Mouse (Mus musculus): Measurements from ENCODE around the gene Eme1. TPM values are rescaled to one million over a fixed set of nuclear protein-coding genes. Genes with fewer than 3 reads are reported as not detected.

The Eme1 gene
- polyA plus RNA-seq, 1 experiment, result 2.7 TPM

- Histone ChIP-seq H3ac (ENCODE audit: control insufficient read depth, insufficient read length) (no peak overlapping the region), H3K36me3 (ENCODE audit: control insufficient read depth, insufficient read depth) (peaks cover 56% of the 10 kb centered on the region), H3K79me2 (ENCODE audit: control insufficient read depth, insufficient read depth) (peaks cover 41% of the 10 kb centered on the region), H3K4me2 (ENCODE audit: low read depth) (no peak overlapping the region), H3K27me3 (ENCODE audit: control insufficient read depth, insufficient read depth, insufficient read length) (no peaks in the 10 kb centered on the region), H3K4me3 (no peak overlapping the region)
- TF ChIP-seq TCF12 (IDR thresholded peaks at IDR 0.05; ENCODE audit: insufficient read depth, poor library complexity, severe bottlenecking) (no peak), POLR2A (IDR thresholded peaks at IDR 0.05; ENCODE audit: insufficient read length, low read depth) (no peak), MYOD1 (IDR thresholded peaks at IDR 0.05; ENCODE audit: control insufficient read depth in 1 of 3, insufficient read length in 2 of 3, low read depth in 2 of 3) (no peak), MAX (IDR thresholded peaks at IDR 0.05; ENCODE audit: low read depth) (no peak), REST (IDR thresholded peaks at IDR 0.05; ENCODE audit: insufficient read depth, insufficient read length) (no peak), MYOG (IDR thresholded peaks at IDR 0.05; ENCODE audit: control insufficient read depth in 1 of 3, insufficient read depth in 1 of 3, insufficient read length in 2 of 3, low read depth in 2 of 3) (no peak), E2F4 (IDR thresholded peaks at IDR 0.05; ENCODE audit: insufficient read depth) (no peak), POLR2AphosphoS2 (IDR thresholded peaks at IDR 0.05; ENCODE audit: insufficient read length, low read depth) (no peak), USF1 (IDR thresholded peaks at IDR 0.05; ENCODE audit: low read depth) (no peak), CEBPB (IDR thresholded peaks at IDR 0.05; ENCODE audit: insufficient read depth, poor library complexity, severe bottlenecking) (no peak), TCF3 (IDR thresholded peaks at IDR 0.05; ENCODE audit: insufficient read length, low read depth) (no peak), SRF (IDR thresholded peaks at IDR 0.05; ENCODE audit: control insufficient read depth, insufficient read length, low read depth) (no peak)
Observed at GRCm38 (mm10) chr11:94632988-94633387, 20.8 kb downstream of the Eme1 start.

GRCm38 (mm10) chr11:94631969-94632368 lies 21.8 kb downstream of the Eme1 start:
- peaks cover 45% of the 10 kb centered on the region for H3K36me3 ChIP-seq (ENCODE audit: control insufficient read depth, insufficient read depth)
- no peak for TF ChIP-seq TCF12 (IDR thresholded peaks at IDR 0.05; ENCODE audit: insufficient read depth, poor library complexity, severe bottlenecking)
- TF ChIP-seq POLR2A (IDR thresholded peaks at IDR 0.05; ENCODE audit: insufficient read length, low read depth), result no peak
- no peak for TF ChIP-seq SRF (IDR thresholded peaks at IDR 0.05; ENCODE audit: control insufficient read depth, insufficient read length, low read depth)
- no peak for TF ChIP-seq USF1 (IDR thresholded peaks at IDR 0.05; ENCODE audit: low read depth)
- no peak for TF ChIP-seq POLR2AphosphoS2 (IDR thresholded peaks at IDR 0.05; ENCODE audit: insufficient read length, low read depth)
- TF ChIP-seq MYOG (IDR thresholded peaks at IDR 0.05; ENCODE audit: control insufficient read depth in 1 of 3, insufficient read depth in 1 of 3, insufficient read length in 2 of 3, low read depth in 2 of 3), result no peak
- no peak for TF ChIP-seq MYOD1 (IDR thresholded peaks at IDR 0.05; ENCODE audit: control insufficient read depth in 1 of 3, insufficient read length in 2 of 3, low read depth in 2 of 3)
- no peak for TF ChIP-seq MAX (IDR thresholded peaks at IDR 0.05; ENCODE audit: low read depth)
- no peak for TF ChIP-seq E2F4 (IDR thresholded peaks at IDR 0.05; ENCODE audit: insufficient read depth)
- H3ac ChIP-seq (ENCODE audit: control insufficient read depth, insufficient read length), result no peak overlapping the region
- H3K4me3 ChIP-seq, result peak overlapping the region; percentile 93
- peaks cover 41% of the 10 kb centered on the region for H3K79me2 ChIP-seq (ENCODE audit: control insufficient read depth, insufficient read depth)
- no peaks in the 10 kb centered on the region for H3K27me3 ChIP-seq (ENCODE audit: control insufficient read depth, insufficient read depth, insufficient read length)
- no peak overlapping the region for H3K4me2 ChIP-seq (ENCODE audit: low read depth)

- H3K4me2 ChIP-seq (ENCODE audit: low read depth), result peak overlapping the region; percentile 94
- peak; percentile 25 for TF ChIP-seq USF1 (IDR thresholded peaks at IDR 0.05; ENCODE audit: low read depth)
- 0 out of 2 replicates have a peak, but pooled peaks have one; percentile 31 for TF ChIP-seq CEBPB (IDR thresholded peaks at IDR 0.05; ENCODE audit: insufficient read depth, poor library complexity, severe bottlenecking)
- TF ChIP-seq MYOG (IDR thresholded peaks at IDR 0.05; ENCODE audit: control insufficient read depth in 1 of 3, insufficient read depth in 1 of 3, insufficient read length in 2 of 3, low read depth in 2 of 3), result no peak
- no peak for TF ChIP-seq POLR2A (IDR thresholded peaks at IDR 0.05; ENCODE audit: insufficient read length, low read depth)
- no peak for TF ChIP-seq E2F4 (IDR thresholded peaks at IDR 0.05; ENCODE audit: insufficient read depth)
- TF ChIP-seq MAX (IDR thresholded peaks at IDR 0.05; ENCODE audit: low read depth), result no peak
- no peaks in the 10 kb centered on the region for H3K27me3 ChIP-seq (ENCODE audit: control insufficient read depth, insufficient read depth, insufficient read length)
- peaks cover 31% of the 10 kb centered on the region for H3K36me3 ChIP-seq (ENCODE audit: control insufficient read depth, insufficient read depth)
- peaks cover 41% of the 10 kb centered on the region for H3K79me2 ChIP-seq (ENCODE audit: control insufficient read depth, insufficient read depth)
- H3K4me3 ChIP-seq, result peak overlapping the region; percentile 93
- H3ac ChIP-seq (ENCODE audit: control insufficient read depth, insufficient read length), result peak overlapping the region; percentile 84
Observed at GRCm38 (mm10) chr11:94630199-94631011, 23.4 kb downstream of the Eme1 start.

- peak overlapping the region; percentile 94 for H3K4me2 ChIP-seq (ENCODE audit: low read depth)
- H3ac ChIP-seq (ENCODE audit: control insufficient read depth, insufficient read length), result peak overlapping the region; percentile 84
- no peaks in the 10 kb centered on the region for H3K27me3 ChIP-seq (ENCODE audit: control insufficient read depth, insufficient read depth, insufficient read length)
- TF ChIP-seq MYOG (IDR thresholded peaks at IDR 0.05; ENCODE audit: control insufficient read depth in 1 of 3, insufficient read depth in 1 of 3, insufficient read length in 2 of 3, low read depth in 2 of 3) (no peak), USF1 (IDR thresholded peaks at IDR 0.05; ENCODE audit: low read depth) (no peak), REST (IDR thresholded peaks at IDR 0.05; ENCODE audit: insufficient read depth, insufficient read length) (no peak), CEBPB (IDR thresholded peaks at IDR 0.05; ENCODE audit: insufficient read depth, poor library complexity, severe bottlenecking) (no peak), SRF (IDR thresholded peaks at IDR 0.05; ENCODE audit: control insufficient read depth, insufficient read length, low read depth) (no peak), TCF3 (IDR thresholded peaks at IDR 0.05; ENCODE audit: insufficient read length, low read depth) (no peak), POLR2A (IDR thresholded peaks at IDR 0.05; ENCODE audit: insufficient read length, low read depth) (no peak), MAX (IDR thresholded peaks at IDR 0.05; ENCODE audit: low read depth) (no peak), POLR2AphosphoS2 (IDR thresholded peaks at IDR 0.05; ENCODE audit: insufficient read length, low read depth) (no peak), E2F4 (IDR thresholded peaks at IDR 0.05; ENCODE audit: insufficient read depth) (no peak), MYOD1 (IDR thresholded peaks at IDR 0.05; ENCODE audit: control insufficient read depth in 1 of 3, insufficient read length in 2 of 3, low read depth in 2 of 3) (no peak), TCF12 (IDR thresholded peaks at IDR 0.05; ENCODE audit: insufficient read depth, poor library complexity, severe bottlenecking) (no peak)
- peaks cover 25% of the 10 kb centered on the region for H3K36me3 ChIP-seq (ENCODE audit: control insufficient read depth, insufficient read depth)
- H3K79me2 ChIP-seq (ENCODE audit: control insufficient read depth, insufficient read depth), result peaks cover 41% of the 10 kb centered on the region
- peak overlapping the region; percentile 93 for H3K4me3 ChIP-seq
Observed at GRCm38 (mm10) chr11:94629884-94630198, 23.9 kb downstream of the Eme1 start.
